Mouse (Mus musculus) B cell, adult 2 months (primary cell): ENCODE results near the gene Fzd4.
A peak's percentile ranks its signal among the peaks of the same experiment; 100 is the strongest.

Experiments
- DNase-seq, 2 experiments: peaks; one replicate each; pipeline ENCODE4 v3.0.0; 2022

Gene Fzd4

DNA sequence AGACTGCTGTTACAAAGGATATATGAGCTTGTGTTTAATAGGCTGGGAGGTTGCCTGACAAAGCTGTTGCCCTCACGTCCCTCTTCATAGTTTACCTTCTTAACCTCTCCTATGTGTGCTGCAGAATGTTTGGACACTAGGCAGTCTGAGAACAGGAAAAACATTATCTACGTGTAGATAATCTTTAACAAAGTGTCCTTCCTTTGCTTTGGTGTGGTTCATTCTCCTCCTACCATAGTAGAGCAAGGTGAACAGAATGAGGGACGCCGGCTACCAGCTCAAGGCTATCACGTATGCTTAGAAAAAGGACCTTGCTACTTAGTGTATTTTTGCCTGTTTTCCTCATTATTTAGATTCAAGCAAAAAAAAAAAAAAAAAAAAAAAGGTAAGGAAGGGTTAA lies 24.6 kb downstream of the Fzd4 start:
- DNase-seq, result no peak

DNA sequence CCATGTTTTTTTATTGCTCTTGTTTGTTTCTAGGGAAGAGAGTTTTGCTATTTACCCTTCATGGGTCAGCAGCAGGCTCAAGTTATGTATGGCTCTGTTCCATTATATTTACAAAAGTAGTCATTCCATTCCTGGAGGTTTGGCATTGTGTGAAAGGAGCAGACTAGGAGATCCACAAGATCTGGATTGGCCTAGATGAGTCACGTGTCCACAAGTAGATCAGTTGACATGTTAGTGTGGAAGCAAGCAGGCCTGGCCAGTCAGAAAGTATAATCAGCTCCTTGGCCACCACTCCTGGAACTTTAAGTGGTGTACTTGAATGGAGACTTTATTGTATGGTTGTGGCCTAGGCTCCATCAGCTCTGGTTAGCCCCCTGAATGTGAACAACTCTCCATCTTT lies 25.2 kb downstream of the Fzd4 start:
- DNase-seq, result no peak

GRCm38 (mm10) chr7:89431185-89431584 lies 27.0 kb downstream of the Fzd4 start:
- no peak for DNase-seq

DNA sequence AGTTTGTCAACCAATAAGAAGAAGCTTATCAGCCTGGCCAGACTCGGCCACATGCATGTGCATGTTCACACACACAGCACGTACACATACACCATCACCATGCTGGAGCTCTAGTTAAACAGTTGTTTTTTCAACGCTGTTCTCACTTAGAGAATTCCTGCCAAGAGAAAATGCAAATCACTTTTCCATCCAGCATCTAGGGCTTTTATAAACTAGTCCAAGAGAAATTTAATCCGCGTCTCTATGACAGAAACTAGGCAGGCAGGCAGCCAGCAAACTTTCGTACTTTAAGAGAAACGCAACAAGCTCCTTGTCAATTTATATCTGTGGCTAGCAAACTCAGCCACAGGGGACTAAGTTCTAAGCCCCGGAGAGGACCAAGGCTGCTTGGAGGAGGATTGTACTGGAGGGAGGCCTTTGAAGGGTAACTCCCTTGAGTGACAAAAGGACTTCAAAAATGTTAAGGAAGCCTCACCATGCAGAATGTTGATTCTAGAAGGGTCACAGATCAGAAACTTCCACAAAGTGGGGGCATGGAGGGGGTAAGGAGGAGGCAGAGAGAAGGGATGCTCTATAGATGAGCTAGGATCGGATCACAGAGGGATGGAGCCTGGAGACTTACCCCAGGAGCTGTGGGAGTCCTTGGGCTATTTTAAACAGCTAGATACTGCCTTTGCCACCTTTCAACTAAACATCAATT lies 29.2 kb downstream of the Fzd4 start:
- no peak for DNase-seq

DNA sequence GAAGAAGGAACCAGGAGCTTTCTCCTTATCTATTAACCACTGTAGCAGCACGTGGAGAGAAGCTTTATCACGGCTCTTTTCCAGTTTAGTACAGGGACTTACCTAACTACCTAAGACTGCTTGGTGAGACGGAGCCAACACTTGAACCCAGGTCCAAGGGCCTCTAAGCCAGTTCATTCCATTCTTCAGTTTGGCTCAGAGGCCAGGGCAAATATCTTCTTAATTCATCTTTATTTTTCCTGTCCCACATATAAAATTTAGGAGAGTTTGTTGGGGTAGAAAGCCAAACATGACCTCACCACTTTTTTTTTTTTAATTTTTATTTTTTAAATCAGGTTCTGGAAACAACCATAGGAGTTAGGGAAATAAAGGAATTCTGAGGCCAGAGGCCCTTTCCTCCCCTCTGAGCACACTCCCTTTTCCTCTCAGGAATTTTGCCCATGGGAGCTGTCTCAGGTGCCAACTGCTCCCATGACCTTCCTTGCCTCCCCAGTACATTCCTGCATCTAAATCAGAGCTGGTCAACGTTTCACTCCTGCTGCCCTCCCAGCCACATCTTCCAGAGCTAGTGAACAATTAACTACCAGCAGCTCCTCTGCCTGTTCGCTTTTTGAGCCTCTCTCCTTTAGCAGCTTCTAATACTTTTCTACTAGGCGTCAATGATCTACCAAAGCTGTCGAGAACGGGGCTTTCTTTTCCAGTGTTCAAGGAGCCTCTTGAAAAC lies 29.9 kb downstream of the Fzd4 start:
- no peak for DNase-seq

DNA sequence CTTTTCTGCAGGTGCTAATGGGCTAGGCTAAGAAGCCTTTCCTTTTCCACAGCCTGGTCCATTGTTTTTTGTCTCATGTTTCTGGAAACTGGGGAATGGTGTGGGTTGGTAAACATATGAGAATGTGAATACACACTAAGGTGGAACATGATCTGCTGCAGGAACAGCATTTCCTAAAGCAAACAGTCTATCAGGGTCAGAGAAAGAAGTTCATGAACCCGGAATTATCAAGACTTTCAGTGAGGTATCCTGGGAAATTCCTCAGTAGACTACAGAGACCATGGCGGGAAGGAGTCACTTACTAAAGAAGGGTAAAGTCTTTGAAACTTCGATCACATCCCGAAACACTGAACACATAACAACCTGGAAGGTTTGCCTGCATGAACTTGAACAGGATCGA lies 32.2 kb downstream of the Fzd4 start:
- DNase-seq, result no peak

DNA sequence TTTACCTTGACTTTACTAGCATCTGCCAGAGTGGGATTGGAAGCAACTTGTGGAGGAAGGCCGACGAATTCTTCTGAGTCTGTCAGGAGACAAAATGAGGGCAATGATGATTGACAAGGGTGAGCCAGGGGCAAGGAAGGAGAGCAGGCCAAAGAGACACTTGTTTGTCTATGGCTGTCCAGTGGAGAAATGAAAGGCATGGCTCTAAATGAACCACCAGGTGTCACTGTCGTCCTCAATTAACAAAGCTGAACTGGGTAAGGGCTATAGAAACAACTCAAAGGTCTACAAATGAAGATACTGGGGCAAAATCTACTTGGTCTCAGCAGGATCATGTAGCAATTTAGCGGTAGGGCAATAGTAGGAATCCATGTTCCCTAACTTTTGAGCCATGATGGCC lies 33.4 kb downstream of the Fzd4 start:
- peak; percentile 15 for DNase-seq

DNA sequence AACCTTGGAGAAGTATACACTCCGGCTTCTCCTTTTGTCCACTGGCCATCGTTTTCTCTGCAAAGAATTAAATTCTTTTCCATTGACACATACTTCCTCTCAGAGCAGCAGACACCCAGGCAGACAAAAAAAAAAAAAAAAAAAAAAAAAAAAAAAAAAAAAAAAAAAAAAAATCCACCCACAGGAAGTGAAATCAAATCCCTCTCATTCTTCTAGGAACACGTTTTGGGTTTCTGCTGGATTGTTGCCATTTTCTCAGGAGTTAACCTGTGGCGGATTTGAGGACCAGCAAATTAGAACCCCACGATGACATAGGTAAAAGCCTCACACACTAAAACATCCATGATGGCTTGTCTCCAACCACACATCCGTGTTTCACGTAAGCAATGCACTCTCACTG lies 37.1 kb downstream of the Fzd4 start:
- no peak for DNase-seq

GRCm38 (mm10) chr7:89442242-89442641 lies 38.1 kb downstream of the Fzd4 start:
- no peak for DNase-seq

DNA sequence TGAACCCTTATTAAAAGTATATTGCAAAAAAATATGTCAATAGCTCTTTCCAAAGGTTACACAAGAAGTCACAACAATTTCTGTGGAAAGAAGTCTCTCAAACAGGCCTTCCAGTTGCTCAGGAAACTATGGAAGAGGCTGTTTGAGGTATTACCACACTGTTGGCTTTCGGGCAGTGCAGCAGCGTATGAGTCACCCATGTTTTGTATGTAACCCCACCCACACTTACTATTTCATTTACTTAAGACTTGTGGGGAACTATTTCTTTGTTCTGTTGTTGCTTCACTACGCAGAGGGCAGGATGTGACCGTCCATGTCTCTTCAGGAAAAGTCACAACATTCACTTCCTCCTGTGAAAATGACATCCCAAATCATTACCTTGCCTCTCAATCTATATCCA lies 41.0 kb downstream of the Fzd4 start:
- no peak for DNase-seq

GRCm38 (mm10) chr7:89450312-89450711 lies 46.2 kb downstream of the Fzd4 start:
- no peak for DNase-seq

DNA sequence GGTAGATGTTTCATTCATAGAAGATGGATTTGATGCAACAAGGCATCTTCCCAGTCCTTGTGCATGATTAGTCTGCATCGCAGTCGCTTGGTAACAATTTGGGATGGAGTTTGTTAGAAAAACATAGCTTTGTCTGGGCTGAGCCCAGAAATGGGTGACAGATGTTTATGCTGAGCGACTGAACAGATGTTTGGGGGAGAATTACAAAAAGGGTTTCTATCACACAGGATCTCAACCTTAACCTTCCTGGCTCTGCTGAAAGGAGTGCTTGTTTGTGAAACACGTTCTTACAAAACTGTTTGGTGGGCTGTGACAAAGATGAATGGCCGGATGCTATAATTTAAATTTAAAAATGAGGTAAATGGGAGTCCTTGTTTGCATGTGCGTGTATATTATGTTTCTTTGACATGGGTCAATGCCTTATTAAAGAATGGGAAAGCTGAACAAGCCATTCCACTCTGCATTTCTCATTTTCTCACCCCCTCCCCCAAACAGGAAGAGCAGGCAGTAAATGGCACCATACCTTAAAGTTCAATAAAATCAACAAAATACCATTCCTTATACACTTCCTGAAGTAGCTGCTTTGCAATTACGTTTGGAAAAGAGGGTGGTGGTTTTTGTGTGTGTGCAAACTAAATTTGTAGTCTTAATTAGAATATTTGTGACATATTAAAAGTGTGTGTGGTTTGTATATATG lies 52.4 kb downstream of the Fzd4 start:
- no peak for DNase-seq

DNA sequence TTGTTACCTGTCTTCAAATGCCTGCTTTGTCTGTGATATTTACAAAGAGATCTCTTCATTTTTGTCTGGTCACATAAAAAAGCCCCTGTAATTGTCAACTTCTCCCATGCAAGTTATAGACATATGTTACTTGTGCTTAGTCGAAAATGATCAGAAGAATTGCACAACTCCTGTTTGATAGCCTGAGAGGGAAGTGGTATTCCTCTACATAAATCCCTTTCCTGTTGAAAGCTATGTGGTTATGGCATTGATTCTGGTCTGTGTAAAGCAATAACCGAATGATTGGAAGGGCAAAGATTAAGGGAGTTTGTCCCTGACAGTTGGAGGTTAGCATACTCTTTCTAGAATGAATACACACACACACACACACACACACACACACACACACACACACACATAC lies 55.5 kb downstream of the Fzd4 start:
- DNase-seq, result no peak

DNA sequence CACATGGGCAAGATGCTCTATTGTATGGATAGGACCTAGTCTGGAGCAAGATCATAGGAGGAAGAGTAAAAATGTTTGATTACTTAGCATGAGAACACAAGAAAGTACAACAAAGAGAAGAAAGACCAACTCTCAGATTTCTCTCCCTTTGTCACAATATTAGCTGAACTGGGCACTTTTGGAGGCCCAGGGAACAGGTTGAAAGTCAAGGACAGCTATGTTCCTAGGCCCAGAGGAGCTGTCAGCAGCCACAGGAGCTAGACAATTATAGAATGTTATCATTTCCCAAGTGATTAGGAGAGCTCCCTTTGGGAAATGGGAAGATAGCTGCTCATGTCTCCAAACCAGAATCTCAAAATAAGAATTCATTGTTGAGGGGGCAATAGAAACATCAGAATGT lies 56.8 kb downstream of the Fzd4 start:
- no peak for DNase-seq

DNA sequence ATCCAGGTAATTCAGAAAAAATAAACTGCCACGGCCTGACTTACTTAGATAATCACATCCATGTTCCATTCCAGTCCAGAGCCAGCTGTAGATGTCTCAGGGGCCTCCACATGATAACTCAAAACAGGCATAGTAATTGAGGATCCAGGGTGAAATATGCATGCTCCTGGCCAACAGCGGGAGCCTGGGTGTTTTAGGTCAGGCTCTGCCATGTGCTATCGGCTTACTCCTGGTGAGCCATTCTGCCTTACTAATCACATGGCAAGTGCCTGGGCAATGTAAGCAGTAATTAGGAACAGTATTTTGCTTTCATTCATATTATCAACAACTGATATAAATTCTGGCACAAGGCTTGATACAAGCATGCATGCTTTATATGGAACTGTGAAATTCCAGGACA lies 57.2 kb downstream of the Fzd4 start:
- no peak for DNase-seq
